Mouse (Mus musculus) liver, embryonic 11.5 days (tissue): ENCODE measurements around the gene Serpind1. TPM values are rescaled to one million over a fixed set of nuclear protein-coding genes. Genes with fewer than 3 reads are reported as not detected.

Experiments
- ATAC-seq: fragments of 200-750 bp; cut with Nextera tagmentation; replicated peaks from 2 replicates; pipeline ENCODE4 v1.8.0; 2017; ENCODE audit warnings: moderate number of reproducible peaks, mild to moderate bottlenecking, moderate TSS enrichment, moderate library complexity; ENCODE audit not compliant: low FRiP score
- DNase-seq: peaks from one replicate; pipeline ENCODE4 v3.0.0-alpha.2; 2017; ENCODE audit warnings: low spot score
- H3K27ac ChIP-seq: fragments of 300-500 bp; sonication (generic); 2 replicates; pipeline ENCODE4 v1.5.1; 2014; ENCODE audit warnings: mild to moderate bottlenecking, low read depth, low read length, control low read depth
- H3K27me3 ChIP-seq: fragments of 300-500 bp; sonication (generic); replicated peaks from 2 replicates; pipeline ENCODE4 v1.6.1; 2014; ENCODE audit warnings: low read length, mixed read lengths; ENCODE audit not compliant: control insufficient read depth, insufficient read depth
- H3K36me3 ChIP-seq: fragments of 300-500 bp; sonication (generic); 2 replicates; pipeline ENCODE4 v1.6.1; 2014; ENCODE audit warnings: mild to moderate bottlenecking, low read length, moderate library complexity, mixed read lengths; ENCODE audit not compliant: control insufficient read depth, insufficient read depth
- H3K4me1 ChIP-seq: fragments of 300-500 bp; sonication (generic); replicated peaks from 2 replicates; pipeline ENCODE4 v1.6.1; 2014; ENCODE audit warnings: low read length, mixed read lengths; ENCODE audit not compliant: control insufficient read depth, insufficient read depth
- H3K4me2 ChIP-seq: fragments of 300-500 bp; sonication (generic); 2 replicates; pipeline ENCODE4 v1.6.1; 2014; ENCODE audit warnings: mild to moderate bottlenecking, control low read depth, moderate library complexity
- H3K4me3 ChIP-seq: fragments of 300-500 bp; sonication (generic); 2 replicates; pipeline ENCODE4 v1.5.1; 2014; ENCODE audit warnings: low read depth, low read length, control low read depth
- H3K9ac ChIP-seq: fragments of 300-500 bp; sonication (generic); 2 replicates; pipeline ENCODE4 v1.6.1; 2014; ENCODE audit warnings: low read depth, low read length, control low read depth
- H3K9me3 ChIP-seq: fragments of 300-500 bp; sonication (generic); 2 replicates; pipeline ENCODE4 v1.6.1; 2016; ENCODE audit warnings: low read length, inconsistent platforms, mixed read lengths; ENCODE audit not compliant: control insufficient read depth
- WGBS: fragments of 180-500 bp; shearing (Covaris S2); extraction: QIAGEN DNeasy Blood & Tissue Kit; methylation state at CpG from one replicate; pipeline ENCODE4 v1.1.7; 2014; 5-methylcytosine and 5-hydroxymethylcytosine counted together
- polyA plus RNA-seq: library from polyadenylated mRNA; unstranded; fragments of >200 nt; fragmentation: Nextera tagmentation; extraction: Ambion mirVana; gene quantifications from 2 replicates; pipeline ENCODE4 v1.2.1, GENCODE M21; 2014

The Serpind1 gene
- polyA plus RNA-seq = 110 and 128 TPM in 2 replicates

DNA sequence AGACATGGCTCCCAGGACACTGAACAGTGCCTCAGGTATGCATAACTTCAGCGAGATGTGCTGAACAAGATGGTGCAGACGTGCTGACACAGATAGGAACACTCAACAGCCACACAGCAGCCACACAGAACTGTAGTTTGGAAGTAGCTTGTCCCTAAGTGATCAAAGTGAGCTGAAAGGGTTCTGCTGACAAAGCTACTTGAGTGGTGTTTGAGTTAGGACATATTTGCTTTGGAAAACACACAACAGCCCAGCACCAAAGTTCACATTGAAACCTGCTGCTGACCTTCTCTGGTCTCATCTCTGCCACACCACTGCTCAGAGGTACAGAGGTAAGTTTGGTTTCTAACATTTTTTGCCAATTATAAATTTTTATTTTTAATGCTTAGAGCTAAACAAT is at the start of gene Serpind1:
Gene Serpind1 (plus strand): TSS at position 256 of the 400 bp plus-strand sequence.
- 74% methylated on average over 2 of the region's 2 CpGs for WGBS
- ATAC-seq = peak; percentile 57; the same call in 1 of the 2 replicates
- H3K36me3 ChIP-seq = no peaks in the 10 kb centered on the region; the same call in 1 of the 2 replicates
- DNase-seq = no peak
- peak within 1 kb of the TSS; percentile 42 for H3K4me2 ChIP-seq
- H3K4me1 ChIP-seq = no peaks in the 10 kb centered on the region
- peak within 1 kb of the TSS; percentile 3; the same call in 1 of the 2 replicates for H3K27ac ChIP-seq
- H3K9ac ChIP-seq = no peak within 1 kb of the TSS
- H3K9me3 ChIP-seq = no peaks in the 10 kb centered on the region
- no peaks in the 10 kb centered on the region for H3K27me3 ChIP-seq
- H3K4me3 ChIP-seq = peak within 1 kb of the TSS; percentile 25; the same call in 1 of the 2 replicates

DNA sequence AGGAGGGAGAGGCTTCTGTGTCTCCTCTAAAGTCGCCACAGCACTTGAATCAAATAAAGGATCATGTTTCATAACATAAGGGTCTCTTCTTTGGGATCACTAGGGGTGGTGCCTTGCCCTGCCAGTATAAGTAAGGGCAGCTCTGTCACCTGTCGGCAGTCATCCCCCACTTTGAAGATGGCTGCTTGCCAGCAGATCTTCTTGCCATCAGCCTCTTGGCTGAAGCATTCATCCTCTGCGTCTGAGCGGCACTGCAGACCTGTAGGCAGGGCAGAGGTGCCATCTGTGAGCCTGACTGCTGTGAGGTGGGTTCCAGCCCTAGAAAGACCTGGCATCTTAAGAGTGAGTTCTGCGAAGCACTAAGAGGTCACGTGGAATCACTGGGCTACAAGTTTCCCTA is 48.0 kb upstream of the Serpind1 start:
- 81% methylated on average over 6 of the region's 6 CpGs for WGBS
- peaks cover 1% of the 10 kb centered on the region; the same call in 1 of the 2 replicates for H3K4me1 ChIP-seq
- H3K9me3 ChIP-seq = no peaks in the 10 kb centered on the region
- no peak overlapping the region for H3K4me3 ChIP-seq
- H3K36me3 ChIP-seq = peaks cover 13% of the 10 kb centered on the region; the same call in 1 of the 2 replicates
- H3K9ac ChIP-seq = no peak overlapping the region
- peaks cover 8% of the 10 kb centered on the region for H3K27me3 ChIP-seq
- ATAC-seq = no peak
- H3K4me2 ChIP-seq = no peak overlapping the region
- no peak for DNase-seq
- H3K27ac ChIP-seq = no peak overlapping the region

DNA sequence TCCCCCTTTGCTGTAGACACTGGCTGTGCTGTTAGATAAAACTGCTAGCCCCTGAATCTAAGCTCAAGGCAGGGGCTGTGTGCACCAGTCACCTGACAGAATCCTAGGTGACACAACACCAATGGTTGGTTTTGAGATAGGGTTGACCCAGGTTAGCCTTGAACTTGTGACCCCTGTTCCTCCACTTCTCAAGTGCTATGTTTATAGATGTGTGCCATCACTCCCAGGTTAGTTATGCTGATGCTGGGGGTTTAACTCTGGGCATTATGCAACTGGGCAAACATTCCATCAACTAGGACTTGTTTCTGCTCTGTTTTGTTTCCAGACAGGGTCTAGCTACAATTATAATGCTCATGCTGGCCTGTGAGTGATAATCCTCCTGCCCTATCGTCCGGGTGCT is 44.1 kb upstream of the Serpind1 start:
- no peak for ATAC-seq
- peak; percentile 26 for DNase-seq
- H3K4me1 ChIP-seq = no peaks in the 10 kb centered on the region
- no peaks in the 10 kb centered on the region for H3K9me3 ChIP-seq
- H3K27ac ChIP-seq = no peak overlapping the region
- peaks cover 10% of the 10 kb centered on the region for H3K36me3 ChIP-seq
- H3K27me3 ChIP-seq = no peaks in the 10 kb centered on the region
- no peak overlapping the region for H3K9ac ChIP-seq
- WGBS = 82% methylated on average over 2 of the region's 2 CpGs
- no peak overlapping the region for H3K4me3 ChIP-seq
- H3K4me2 ChIP-seq = no peak overlapping the region

DNA sequence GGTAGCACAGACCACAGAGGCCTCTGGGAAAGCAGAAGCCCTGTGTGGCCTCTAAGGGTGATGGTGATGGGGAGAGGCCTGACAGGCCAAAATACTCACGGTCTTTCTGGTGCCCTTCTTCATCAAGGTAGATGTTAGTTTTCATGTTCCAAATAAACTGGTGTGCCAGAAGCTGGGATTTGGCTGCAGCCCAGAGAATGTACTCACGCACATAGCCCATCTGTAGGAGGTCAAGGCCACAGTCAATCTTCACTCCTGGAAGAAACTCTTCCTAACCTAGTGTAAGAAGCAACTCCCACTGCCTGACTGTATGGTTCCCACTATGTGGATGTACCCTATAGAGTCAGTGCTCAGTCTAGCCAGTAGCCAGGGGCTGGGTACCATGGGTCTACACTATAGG is 40.2 kb upstream of the Serpind1 start:
- H3K4me2 ChIP-seq = no peak overlapping the region

DNA sequence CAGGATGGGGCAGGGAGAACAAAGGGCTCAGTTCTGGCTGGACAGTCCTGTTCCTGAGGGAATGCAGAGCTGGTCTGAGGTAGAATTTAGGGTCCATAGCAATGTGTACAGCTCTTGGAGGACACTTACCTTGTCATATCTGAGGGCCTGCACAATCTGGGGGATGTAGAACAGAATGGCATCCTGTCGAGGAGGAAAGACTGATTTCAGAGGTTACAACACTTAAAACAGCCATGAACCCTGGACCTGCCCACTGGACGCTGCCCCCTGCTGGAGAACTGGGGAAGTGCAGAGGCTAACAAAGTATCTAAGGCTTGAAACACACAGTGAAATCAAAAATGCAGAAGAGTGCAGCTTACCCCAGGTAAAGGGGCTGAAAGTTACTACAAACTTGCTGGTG is 38.4 kb upstream of the Serpind1 start:
- DNase-seq (peak; percentile 81), ATAC-seq (no peak)
- Histone ChIP-seq H3K4me3 (no peak overlapping the region), H3K4me2 (no peak overlapping the region), H3K36me3 (peaks cover 20% of the 10 kb centered on the region), H3K9ac (no peak overlapping the region), H3K27me3 (no peaks in the 10 kb centered on the region), H3K9me3 (no peaks in the 10 kb centered on the region), H3K27ac (no peak overlapping the region), H3K4me1 (no peaks in the 10 kb centered on the region)
- WGBS = 3% methylated on average over 2 of the region's 2 CpGs

More for the DNA sequence above, 40.2 kb upstream of the Serpind1 start:
- H3K4me1 ChIP-seq = no peaks in the 10 kb centered on the region
- 95% methylated on average over 2 of the region's 2 CpGs for WGBS
- ATAC-seq (no peak), DNase-seq (no peak)
- no peaks in the 10 kb centered on the region for H3K9me3 ChIP-seq
- no peaks in the 10 kb centered on the region for H3K27me3 ChIP-seq
- H3K9ac ChIP-seq = no peak overlapping the region
- H3K36me3 ChIP-seq = peaks cover 15% of the 10 kb centered on the region
- H3K27ac ChIP-seq = no peak overlapping the region
- H3K4me3 ChIP-seq = no peak overlapping the region

DNA sequence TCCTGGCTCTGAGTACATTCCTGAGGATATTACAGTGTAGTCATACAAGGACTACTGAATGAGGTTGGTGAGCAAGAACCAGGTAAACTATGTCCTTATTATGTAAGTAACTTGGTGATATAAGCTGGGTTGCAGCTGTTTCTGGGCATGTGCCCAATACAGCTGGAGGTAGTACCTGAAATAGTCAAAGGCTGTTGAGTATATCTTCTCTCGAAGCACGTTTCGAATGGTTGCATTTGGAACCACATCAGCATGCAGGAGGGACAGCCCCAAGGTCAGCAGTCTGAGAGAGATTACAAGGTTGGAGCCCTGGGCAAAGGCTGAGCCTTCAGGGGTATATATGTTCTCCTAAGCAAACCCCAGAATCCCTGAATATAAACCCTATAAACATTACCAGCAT is 30.4 kb upstream of the Serpind1 start:
- H3K9me3 ChIP-seq = no peaks in the 10 kb centered on the region
- H3K4me3 ChIP-seq = no peak overlapping the region
- no peak for DNase-seq
- H3K27me3 ChIP-seq = no peaks in the 10 kb centered on the region
- H3K27ac ChIP-seq = no peak overlapping the region
- H3K36me3 ChIP-seq = peaks cover 34% of the 10 kb centered on the region
- ATAC-seq = no peak
- no peaks in the 10 kb centered on the region for H3K4me1 ChIP-seq
- H3K9ac ChIP-seq = no peak overlapping the region
- no peak overlapping the region for H3K4me2 ChIP-seq
- WGBS = 86% methylated on average over 3 of the region's 3 CpGs

DNA sequence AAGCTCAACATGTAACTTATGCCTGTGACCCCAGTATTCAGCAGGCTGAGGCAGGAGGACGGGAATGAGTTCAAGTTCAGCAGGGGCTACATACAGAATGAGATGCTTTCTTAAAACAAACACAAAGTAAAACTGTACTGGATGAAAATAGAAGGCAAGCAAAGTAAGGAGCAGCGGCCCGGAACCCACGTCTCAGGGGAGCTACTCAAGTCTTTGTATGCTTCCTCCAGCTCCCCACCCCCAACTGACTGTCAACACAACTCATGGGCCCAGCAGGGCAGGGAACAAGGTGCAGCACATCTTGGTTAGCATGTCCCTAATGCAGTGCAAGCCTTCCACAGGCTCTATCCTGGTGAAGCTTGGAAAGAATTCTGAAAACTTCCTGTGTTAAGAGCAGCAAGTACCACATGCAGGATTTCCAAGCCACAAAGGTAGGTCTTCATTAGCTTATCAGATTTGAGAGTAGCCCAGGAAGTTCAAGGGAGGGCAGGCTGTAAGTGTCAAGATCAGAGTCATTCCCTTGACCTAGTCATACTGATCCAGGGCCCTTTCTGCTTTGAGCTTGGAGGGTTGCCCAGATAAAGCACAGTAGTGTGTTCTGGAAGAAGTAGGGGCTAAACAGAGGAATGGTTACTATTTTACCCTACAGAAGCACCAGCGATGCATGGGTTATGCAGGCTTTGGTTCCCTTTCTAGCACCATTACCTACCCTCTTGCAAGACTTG is 27.5 kb upstream of the Serpind1 start:
- H3K27me3 ChIP-seq = no peaks in the 10 kb centered on the region
- no peaks in the 10 kb centered on the region for H3K4me1 ChIP-seq
- no peak overlapping the region for H3K4me2 ChIP-seq
- DNase-seq (no peak), ATAC-seq (no peak)
- no peaks in the 10 kb centered on the region for H3K9me3 ChIP-seq
- H3K27ac ChIP-seq = no peak overlapping the region
- WGBS = 87% methylated on average over 5 of the region's 5 CpGs
- H3K36me3 ChIP-seq = peaks cover 34% of the 10 kb centered on the region
- H3K9ac ChIP-seq = no peak overlapping the region
- H3K4me3 ChIP-seq = no peak overlapping the region

DNA sequence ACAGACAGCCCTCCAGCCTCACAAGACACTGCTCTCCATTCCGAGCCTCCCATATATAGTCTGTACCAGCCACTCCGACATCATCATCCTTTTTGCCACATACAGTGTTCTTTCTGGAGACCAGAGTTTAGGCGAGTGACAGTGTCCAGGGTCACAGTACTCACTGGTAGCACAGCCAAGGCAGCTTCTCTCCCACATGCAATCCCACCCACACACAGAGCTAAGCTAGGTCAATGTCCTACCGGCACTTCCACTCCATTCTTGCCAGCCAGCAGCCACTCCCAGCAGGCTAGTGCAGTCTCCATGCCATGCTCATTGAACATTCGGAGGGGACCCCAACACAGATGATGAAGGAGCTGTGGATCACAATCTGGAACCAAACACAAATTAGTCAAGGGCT is 23.7 kb upstream of the Serpind1 start:
- Histone ChIP-seq H3K27me3 (no peaks in the 10 kb centered on the region), H3K36me3 (peaks cover 22% of the 10 kb centered on the region; the same call in 1 of the 2 replicates), H3K9me3 (no peaks in the 10 kb centered on the region), H3K4me1 (no peaks in the 10 kb centered on the region), H3K4me3 (no peak overlapping the region), H3K4me2 (no peak overlapping the region), H3K27ac (no peak overlapping the region), H3K9ac (no peak overlapping the region)
- DNase-seq (no peak), ATAC-seq (no peak)
- WGBS = 92% methylated on average over 5 of the region's 5 CpGs

DNA sequence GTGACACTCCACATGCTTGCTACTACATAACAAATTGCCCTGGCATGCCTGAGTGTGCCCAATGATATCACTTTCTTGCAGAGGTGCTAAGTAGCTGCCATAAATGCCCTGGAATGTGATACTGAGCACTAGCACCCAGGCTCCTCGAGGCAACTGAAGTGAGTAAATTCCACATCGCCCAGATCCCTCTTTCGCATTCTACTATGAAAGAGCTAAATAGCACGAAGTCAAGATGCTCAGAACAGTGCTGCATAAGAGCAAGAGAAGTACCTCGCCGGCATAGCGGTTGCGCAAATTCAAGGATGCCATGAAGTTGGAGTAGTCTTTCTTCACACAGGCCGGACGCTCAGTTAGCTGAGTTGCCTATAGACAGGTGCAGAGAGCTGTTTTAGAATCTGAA is 22.1 kb upstream of the Serpind1 start:
- Histone ChIP-seq H3K4me1 (no peaks in the 10 kb centered on the region), H3K36me3 (peaks cover 20% of the 10 kb centered on the region; the same call in 1 of the 2 replicates), H3K9ac (no peak overlapping the region), H3K27me3 (no peaks in the 10 kb centered on the region), H3K27ac (no peak overlapping the region), H3K4me2 (no peak overlapping the region), H3K9me3 (no peaks in the 10 kb centered on the region), H3K4me3 (no peak overlapping the region)
- DNase-seq (no peak), ATAC-seq (no peak)
- 92% methylated on average over 10 of the region's 10 CpGs for WGBS
